Mouse (Mus musculus): ENCODE results near the gene Cabp1. TPM values are rescaled to one million over a fixed set of nuclear protein-coding genes. Genes with fewer than 3 reads are reported as not detected.
A peak's percentile ranks its signal among the peaks of the same experiment; 100 is the strongest.

Cabp1 gene
- polyA plus RNA-seq, 1 experiment from 2014 or later: 1.1 TPM

DNA sequence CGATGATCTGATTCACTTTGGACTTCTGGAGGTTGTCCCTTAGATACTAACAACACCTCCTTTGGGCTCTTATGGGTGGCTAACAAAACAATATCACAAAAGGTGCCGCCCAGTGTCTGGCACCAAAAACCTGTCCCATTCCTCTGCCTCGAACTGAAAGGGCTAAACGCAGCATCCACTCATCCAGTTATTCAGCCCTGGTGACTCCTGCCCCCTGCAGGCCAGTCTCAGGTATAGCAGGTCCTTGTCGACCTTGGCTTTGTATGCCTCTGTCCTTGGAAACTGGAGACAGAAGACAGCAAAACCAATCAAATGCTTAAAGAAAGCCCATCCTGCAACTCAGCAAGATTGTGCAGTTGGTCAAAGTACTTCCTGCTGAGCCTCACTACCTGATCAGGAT lies 5.4 kb downstream of the Cabp1 start:
- Histone ChIP-seq H3K4me1 (replicated peaks) (peaks cover 33% of the 10 kb centered on the region), H3K9me3 (no peaks in the 10 kb centered on the region), H3K9ac (replicated peaks) (no peak overlapping the region), H3K4me3 (replicated peaks) (no peak overlapping the region), H3K4me2 (no peak overlapping the region), H3K36me3 (no peaks in the 10 kb centered on the region), H3K27me3 (peaks cover 65% of the 10 kb centered on the region), H3K27ac (no peak overlapping the region)
- no peak for ATAC-seq (ENCODE audit: insufficient number of reproducible peaks, insufficient read depth, low FRiP score, low TSS enrichment, low read depth)
- WGBS: 63% methylated on average over 5 of the region's 5 CpGs

DNA sequence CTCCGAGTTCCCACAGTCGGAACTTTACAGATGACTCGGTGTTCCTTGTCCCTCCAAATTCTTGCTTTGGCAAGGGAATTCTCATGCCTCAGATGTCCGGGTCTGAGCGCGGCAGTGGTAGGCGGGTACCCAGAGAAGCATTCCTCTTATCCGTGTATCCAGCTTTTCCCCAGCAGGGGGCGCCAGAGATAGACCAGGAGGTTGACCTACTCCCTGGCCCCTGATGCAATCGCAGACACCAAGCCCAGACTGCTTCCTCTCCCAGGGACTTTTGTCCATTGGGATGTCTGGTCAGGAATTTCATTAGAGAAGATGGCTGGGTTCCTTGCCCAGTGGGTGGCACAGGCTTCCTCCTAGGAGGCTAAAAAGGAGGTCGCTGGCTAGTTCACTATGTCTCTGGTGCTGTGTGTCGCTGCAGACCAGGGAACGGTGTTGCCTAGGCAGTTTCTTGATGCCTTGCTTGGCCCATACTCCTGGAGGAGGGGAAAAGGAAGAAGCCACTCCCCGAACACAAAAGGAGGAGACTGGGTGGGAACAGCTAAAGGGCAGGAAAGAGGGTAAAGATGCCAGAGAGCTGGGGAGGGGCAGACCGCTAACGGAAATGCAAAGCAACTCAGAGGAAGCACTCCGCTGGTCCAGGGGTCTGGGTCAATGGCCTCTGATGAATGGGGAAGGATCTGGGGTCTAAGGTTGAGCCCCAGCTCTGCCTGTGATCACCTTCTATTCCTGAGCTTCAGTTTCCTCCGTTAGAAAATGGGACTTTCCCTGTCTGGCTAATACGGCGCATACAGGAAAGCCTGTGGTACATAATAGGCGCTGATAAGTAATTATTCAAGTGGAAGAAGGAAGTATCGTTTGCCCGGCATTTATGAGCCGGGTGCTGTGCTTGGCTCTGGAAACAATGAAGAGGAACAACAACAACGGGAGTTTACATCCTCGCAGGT lies 6.7 kb downstream of the Cabp1 start:
- Histone ChIP-seq H3K27me3 (peaks cover 51% of the 10 kb centered on the region), H3K9ac (replicated peaks) (no peak overlapping the region), H3K9me3 (no peaks in the 10 kb centered on the region), H3K36me3 (no peaks in the 10 kb centered on the region), H3K27ac (peak overlapping the region; percentile 53; the same call in 1 of the 2 replicates), H3K4me2 (peak overlapping the region; percentile 23), H3K4me1 (replicated peaks) (peaks cover 19% of the 10 kb centered on the region), H3K4me3 (replicated peaks) (peak overlapping the region; percentile 7)
- 16% methylated on average over 26 of the region's 26 CpGs for WGBS
- peak; percentile 29; the same call in 1 of the 2 replicates for ATAC-seq (ENCODE audit: insufficient number of reproducible peaks, insufficient read depth, low FRiP score, low TSS enrichment, low read depth)

DNA sequence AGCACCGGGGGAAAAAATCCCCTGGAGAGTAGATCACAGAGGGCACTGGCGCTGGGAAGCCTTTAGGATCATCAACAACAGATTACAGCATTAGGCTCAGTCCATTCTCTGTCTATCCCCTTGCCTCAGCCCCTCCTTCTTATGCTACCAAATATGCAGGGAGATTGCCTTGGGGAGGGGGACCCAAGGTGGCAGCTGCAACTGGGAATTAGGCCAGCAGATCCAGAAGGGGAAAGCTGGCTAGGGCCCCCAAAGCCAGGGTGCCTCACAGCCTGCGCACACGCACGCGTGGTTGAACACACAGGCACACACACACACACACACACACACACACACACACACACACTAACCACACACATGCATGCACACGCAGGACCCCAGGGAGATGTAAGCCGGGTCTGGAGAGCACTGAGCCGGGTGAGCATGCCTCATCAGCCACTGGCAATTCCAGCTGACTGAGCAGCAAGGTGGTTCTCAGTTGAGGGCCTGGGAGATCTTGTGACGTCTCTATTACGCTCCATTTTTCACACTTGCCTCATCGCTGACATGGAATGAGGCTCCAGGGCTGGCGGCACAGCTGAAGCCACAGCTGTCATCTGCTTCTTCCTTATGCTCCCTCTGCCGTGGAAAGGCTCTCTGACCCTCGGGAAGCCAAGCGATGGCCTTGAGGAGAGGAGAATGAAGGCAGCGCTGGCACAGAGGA lies 7.7 kb downstream of the Cabp1 start:
- peaks cover 14% of the 10 kb centered on the region for H3K4me1 ChIP-seq (replicated peaks)
- no peaks in the 10 kb centered on the region for H3K9me3 ChIP-seq
- ATAC-seq (ENCODE audit: insufficient number of reproducible peaks, insufficient read depth, low FRiP score, low TSS enrichment, low read depth): no peak
- WGBS: 46% methylated on average over 17 of the region's 17 CpGs
- H3K4me3 ChIP-seq (replicated peaks): no peak overlapping the region
- H3K27me3 ChIP-seq: peaks cover 42% of the 10 kb centered on the region
- H3K9ac ChIP-seq (replicated peaks): no peak overlapping the region
- no peak overlapping the region for H3K27ac ChIP-seq
- peak overlapping the region; percentile 23 for H3K4me2 ChIP-seq
- H3K36me3 ChIP-seq: no peaks in the 10 kb centered on the region

- H3K4me1 ChIP-seq (replicated peaks): peaks cover 14% of the 10 kb centered on the region
- H3K36me3 ChIP-seq: no peaks in the 10 kb centered on the region
- H3K9ac ChIP-seq (replicated peaks): no peak overlapping the region
- no peak for ATAC-seq (ENCODE audit: insufficient number of reproducible peaks, insufficient read depth, low FRiP score, low TSS enrichment, low read depth)
- H3K4me2 ChIP-seq: 0 out of 2 replicates have a peak overlapping the region, but pooled peaks have one; percentile 29
- 32% methylated on average over 15 of the region's 15 CpGs for WGBS
- H3K27me3 ChIP-seq: peaks cover 25% of the 10 kb centered on the region
- no peak overlapping the region for H3K4me3 ChIP-seq (replicated peaks)
- no peak overlapping the region for H3K27ac ChIP-seq
- H3K9me3 ChIP-seq: no peaks in the 10 kb centered on the region
Measured at GRCm38 (mm10) chr5:115184726-115185125, 9.5 kb downstream of the Cabp1 start.

DNA sequence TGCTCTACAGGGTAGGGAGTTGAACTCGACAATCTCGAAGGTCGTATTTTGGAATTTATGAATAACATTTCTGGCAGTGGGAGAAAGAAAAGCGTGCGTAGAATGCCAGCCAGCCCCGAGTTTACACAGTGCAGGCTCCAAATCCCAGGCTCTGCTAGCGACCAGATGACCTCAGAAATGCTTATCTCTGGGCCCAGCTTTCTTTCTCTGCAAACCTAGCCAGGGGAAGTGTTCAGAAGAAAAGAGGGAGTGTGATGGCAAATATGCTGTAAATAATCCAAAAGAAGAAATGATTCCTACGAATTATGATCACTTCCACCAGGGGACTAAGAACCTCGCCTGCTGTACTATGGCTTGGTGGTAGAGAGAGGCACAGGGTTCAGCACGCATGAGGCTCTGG lies 10.7 kb downstream of the Cabp1 start:
- Histone ChIP-seq H3K4me3 (replicated peaks) (no peak overlapping the region), H3K27ac (no peak overlapping the region), H3K9me3 (no peaks in the 10 kb centered on the region), H3K9ac (replicated peaks) (no peak overlapping the region), H3K27me3 (peaks cover 22% of the 10 kb centered on the region), H3K4me1 (replicated peaks) (peaks cover 14% of the 10 kb centered on the region), H3K36me3 (no peaks in the 10 kb centered on the region), H3K4me2 (no peak overlapping the region)
- ATAC-seq (ENCODE audit: insufficient number of reproducible peaks, insufficient read depth, low FRiP score, low TSS enrichment, low read depth): no peak
- 77% methylated on average over 10 of the region's 10 CpGs for WGBS

DNA sequence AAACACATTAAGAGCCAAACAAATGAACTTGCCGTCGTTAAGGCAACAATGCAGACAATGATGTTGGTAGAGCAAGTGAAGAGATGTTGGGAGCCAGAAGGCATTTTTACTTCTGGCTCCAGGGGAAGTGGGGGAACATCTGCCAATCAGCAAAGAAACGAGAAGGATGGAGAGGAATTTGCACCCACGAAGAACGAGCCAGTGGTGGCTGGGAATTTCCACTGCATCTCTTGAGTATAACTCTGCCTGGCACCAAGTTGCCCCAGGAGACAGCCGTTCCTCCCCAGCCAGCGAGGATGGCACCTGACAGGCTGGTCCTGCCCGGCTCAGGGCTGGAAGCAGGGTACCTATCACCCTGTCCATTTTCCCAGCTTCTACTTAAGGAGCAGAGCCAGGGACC lies 11.3 kb downstream of the Cabp1 start:
- ATAC-seq (ENCODE audit: insufficient number of reproducible peaks, insufficient read depth, low FRiP score, low TSS enrichment, low read depth): no peak
- Histone ChIP-seq H3K4me2 (no peak overlapping the region), H3K4me3 (replicated peaks) (no peak overlapping the region), H3K9me3 (no peaks in the 10 kb centered on the region), H3K9ac (replicated peaks) (no peak overlapping the region), H3K36me3 (no peaks in the 10 kb centered on the region), H3K27ac (no peak overlapping the region), H3K27me3 (peaks cover 22% of the 10 kb centered on the region), H3K4me1 (replicated peaks) (peaks cover 14% of the 10 kb centered on the region)
- WGBS: 73% methylated on average over 8 of the region's 8 CpGs

GRCm38 (mm10) chr5:115181248-115181940 lies 12.8 kb downstream of the Cabp1 start:
- ATAC-seq (ENCODE audit: insufficient number of reproducible peaks, insufficient read depth, low FRiP score, low TSS enrichment, low read depth): no peak
- H3K9ac ChIP-seq (replicated peaks): no peak overlapping the region
- H3K9me3 ChIP-seq: no peaks in the 10 kb centered on the region
- WGBS: 75% methylated on average over 13 of the region's 13 CpGs
- no peak overlapping the region for H3K4me3 ChIP-seq (replicated peaks)
- no peak overlapping the region for H3K27ac ChIP-seq
- H3K27me3 ChIP-seq: peaks cover 9% of the 10 kb centered on the region
- H3K4me1 ChIP-seq (replicated peaks): peaks cover 2% of the 10 kb centered on the region; the same call in 1 of the 2 replicates
- no peaks in the 10 kb centered on the region for H3K36me3 ChIP-seq
- no peak overlapping the region for H3K4me2 ChIP-seq

DNA sequence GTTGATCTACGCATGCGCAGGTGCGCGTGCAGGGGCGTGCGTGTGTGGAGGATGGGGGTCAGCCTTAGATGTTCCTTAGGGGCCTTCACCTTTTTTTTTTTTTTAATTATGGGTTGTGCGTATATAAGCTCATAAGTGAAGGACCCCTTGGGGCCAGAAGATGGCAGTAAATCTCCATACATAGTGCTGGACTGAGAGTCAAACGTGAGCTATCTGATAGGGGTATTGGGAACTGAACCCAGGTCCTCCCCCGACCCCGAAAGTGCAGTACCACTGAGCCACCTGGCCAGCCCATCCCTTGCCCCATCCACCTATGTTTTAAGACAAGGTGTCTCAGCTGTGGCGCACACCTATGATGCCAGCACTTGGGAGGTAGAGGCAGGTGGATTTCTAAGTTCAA lies 14.6 kb downstream of the Cabp1 start:
- WGBS: 89% methylated on average over 11 of the region's 11 CpGs
- Histone ChIP-seq H3K9me3 (no peaks in the 10 kb centered on the region), H3K27me3 (no peaks in the 10 kb centered on the region), H3K9ac (replicated peaks) (no peak overlapping the region), H3K4me1 (replicated peaks) (no peaks in the 10 kb centered on the region; the same call in 1 of the 2 replicates), H3K27ac (no peak overlapping the region), H3K4me2 (no peak overlapping the region), H3K36me3 (no peaks in the 10 kb centered on the region), H3K4me3 (replicated peaks) (no peak overlapping the region)
- ATAC-seq (ENCODE audit: insufficient number of reproducible peaks, insufficient read depth, low FRiP score, low TSS enrichment, low read depth): no peak

- Histone ChIP-seq H3K4me3 (replicated peaks) (no peak overlapping the region), H3K4me1 (replicated peaks) (no peaks in the 10 kb centered on the region; the same call in 1 of the 2 replicates), H3K27ac (no peak overlapping the region), H3K9ac (replicated peaks) (no peak overlapping the region), H3K27me3 (no peaks in the 10 kb centered on the region), H3K4me2 (no peak overlapping the region), H3K36me3 (no peaks in the 10 kb centered on the region), H3K9me3 (0 out of 2 replicates have a peak, but pooled peaks cover 4% of the 10 kb centered on the region)
- WGBS: 74% methylated on average over 6 of the region's 6 CpGs
- no peak for ATAC-seq (ENCODE audit: insufficient number of reproducible peaks, insufficient read depth, low FRiP score, low TSS enrichment, low read depth)
Measured at GRCm38 (mm10) chr5:115177866-115178265, 16.3 kb downstream of the Cabp1 start.

DNA sequence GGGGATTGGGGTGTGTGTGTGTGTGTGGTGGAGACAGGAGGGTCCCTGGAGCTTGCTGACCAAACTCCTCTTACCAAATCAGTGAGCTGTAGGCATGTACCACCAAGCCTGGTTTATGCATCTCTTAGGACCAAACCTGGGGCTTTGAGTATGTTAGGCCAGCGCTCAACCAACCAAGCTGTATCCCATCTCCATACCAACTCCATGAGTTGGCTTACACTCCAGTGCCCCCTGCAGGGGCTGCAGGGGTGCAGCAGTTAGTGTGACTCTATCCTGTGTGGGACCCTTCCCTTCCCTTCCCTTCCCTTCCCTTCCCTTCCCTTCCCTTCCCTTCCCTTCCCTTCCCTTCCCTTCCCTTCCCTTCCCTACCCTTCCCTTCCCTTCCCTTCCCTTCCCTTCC lies 19.6 kb downstream of the Cabp1 start:
- ATAC-seq (ENCODE audit: insufficient number of reproducible peaks, insufficient read depth, low FRiP score, low TSS enrichment, low read depth): no peak
- Histone ChIP-seq H3K4me2 (no peak overlapping the region), H3K36me3 (no peaks in the 10 kb centered on the region), H3K27me3 (no peaks in the 10 kb centered on the region), H3K27ac (no peak overlapping the region), H3K4me3 (replicated peaks) (no peak overlapping the region), H3K4me1 (replicated peaks) (no peaks in the 10 kb centered on the region), H3K9ac (replicated peaks) (no peak overlapping the region), H3K9me3 (0 out of 2 replicates have a peak, but pooled peaks cover 4% of the 10 kb centered on the region)
- 88% methylated on average over 1 of the region's 1 CpGs for WGBS

DNA sequence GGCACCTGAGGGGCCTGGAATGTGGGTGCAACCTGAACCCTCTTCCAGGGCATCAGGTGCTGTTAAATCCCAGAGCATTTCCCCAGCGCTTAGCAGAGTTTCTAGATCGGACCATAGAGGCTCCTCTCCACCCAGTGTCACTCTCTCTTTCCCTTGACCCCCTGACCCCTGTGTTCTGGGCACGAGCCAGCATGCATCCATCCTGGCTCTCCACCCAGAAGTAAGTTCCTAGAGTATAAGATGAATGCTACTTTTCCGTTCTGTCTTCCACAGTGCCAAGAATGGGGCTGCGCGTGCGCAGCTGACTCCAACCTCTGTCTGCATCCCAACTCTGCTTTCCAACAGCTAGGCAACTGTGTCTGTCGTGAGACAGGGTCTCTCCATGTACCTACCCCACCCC lies 24.0 kb downstream of the Cabp1 start:
- 82% methylated on average over 8 of the region's 8 CpGs for WGBS
- Histone ChIP-seq H3K4me1 (replicated peaks) (peaks cover 15% of the 10 kb centered on the region), H3K9me3 (0 out of 2 replicates have a peak, but pooled peaks cover 4% of the 10 kb centered on the region), H3K4me2 (no peak overlapping the region), H3K27me3 (no peaks in the 10 kb centered on the region), H3K9ac (replicated peaks) (no peak overlapping the region), H3K27ac (no peak overlapping the region), H3K4me3 (replicated peaks) (no peak overlapping the region), H3K36me3 (no peaks in the 10 kb centered on the region)
- no peak for ATAC-seq (ENCODE audit: insufficient number of reproducible peaks, insufficient read depth, low FRiP score, low TSS enrichment, low read depth)

All from limb, embryonic 12.5 days (tissue).